Mouse (Mus musculus) limb, embryonic 10.5 days (tissue): Measurements from ENCODE around the gene Mta2. TPM values are rescaled to one million over a fixed set of nuclear protein-coding genes. Genes with fewer than 3 reads are reported as not detected.
A peak's percentile ranks its signal among the peaks of the same experiment; 100 is the strongest.

Experiments
- DNase-seq: peaks from one replicate; pipeline ENCODE4 v3.0.0-alpha.2; 2017; ENCODE audit warnings: low spot score
- H3K27ac ChIP-seq: fragments of 300-500 bp; sonication (generic); 2 replicates; pipeline ENCODE4 v1.5.1; 2016; ENCODE audit warnings: mild to moderate bottlenecking
- H3K27me3 ChIP-seq: fragments of 300-500 bp; sonication (generic); 2 replicates; pipeline ENCODE4 v1.6.1; 2016; ENCODE audit warnings: low read depth, mild to moderate bottlenecking; ENCODE audit not compliant: poor library complexity, severe bottlenecking
- H3K36me3 ChIP-seq: fragments of 300-500 bp; sonication (generic); 2 replicates; pipeline ENCODE4 v1.6.1; 2016; ENCODE audit warnings: mild to moderate bottlenecking, moderate library complexity
- H3K4me1 ChIP-seq: fragments of 300-500 bp; sonication (generic); 2 replicates; pipeline ENCODE4 v1.6.1; 2016
- H3K4me3 ChIP-seq: fragments of 300-500 bp; sonication (generic); 2 replicates; pipeline ENCODE4 v1.5.1; 2016; ENCODE audit warnings: mild to moderate bottlenecking, moderate library complexity
- H3K9me3 ChIP-seq: fragments of 300-500 bp; sonication (generic); replicated peaks from 2 replicates; pipeline ENCODE4 v1.6.1; 2016; ENCODE audit warnings: mild to moderate bottlenecking
- WGBS: fragments of 180-500 bp; shearing (Covaris S2); methylation state at CpG from one replicate; pipeline ENCODE4 v1.1.7; 2016; 5-methylcytosine and 5-hydroxymethylcytosine counted together
- polyA plus RNA-seq: library from polyadenylated mRNA; unstranded; fragments of >200 nt; fragmentation: Nextera tagmentation; extraction: Ambion mirVana; gene quantifications from 2 replicates; pipeline ENCODE4 v1.2.1, GENCODE M21; 2016

Mta2 gene
- polyA plus RNA-seq, 1 experiment from 2014 or later: 233 TPM

DNA sequence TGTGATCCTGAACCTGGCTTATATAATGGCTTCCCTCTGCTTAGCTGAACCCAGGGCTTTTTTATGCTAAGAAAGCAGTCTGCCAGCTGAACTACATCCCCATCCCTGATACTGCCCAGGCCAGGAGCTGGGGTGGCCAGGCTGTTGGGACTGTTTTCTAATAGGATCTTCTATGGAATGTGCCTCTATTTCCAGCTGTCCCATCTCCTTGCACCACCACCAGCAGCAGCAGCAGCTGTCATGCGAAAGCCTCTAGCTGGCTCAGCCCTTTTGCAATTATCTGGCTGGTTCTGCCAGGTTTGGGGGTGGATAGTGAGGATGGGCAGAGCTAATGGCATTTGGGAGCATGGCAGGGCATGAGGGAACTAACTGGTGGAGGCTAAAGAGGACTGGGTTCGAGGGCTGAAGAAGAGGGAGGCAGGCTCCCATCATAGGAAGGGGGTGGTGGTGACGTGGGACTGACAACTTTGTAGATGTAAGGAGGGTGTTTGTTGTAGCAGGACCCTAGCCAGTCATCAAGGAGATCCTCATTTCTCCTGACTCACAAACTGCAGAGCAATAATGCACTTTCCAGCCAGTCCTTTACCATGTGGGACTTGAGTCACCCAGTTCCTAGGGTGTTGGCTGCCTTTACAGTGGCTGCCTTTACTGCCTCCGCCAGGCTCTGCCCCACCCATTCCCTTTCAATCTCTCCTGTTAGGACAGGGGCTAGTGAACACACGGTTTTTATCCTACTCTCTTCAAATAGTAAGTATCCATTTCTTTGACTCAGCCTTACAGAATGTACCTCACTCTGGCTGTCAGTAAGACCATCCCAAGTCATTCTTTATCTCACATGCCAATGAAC lies 40.9 kb downstream of the Mta2 start:
- H3K4me3 ChIP-seq: no peak overlapping the region
- no peak overlapping the region for H3K27ac ChIP-seq
- 59% methylated on average over 5 of the region's 5 CpGs for WGBS
- H3K27me3 ChIP-seq: peaks cover 4% of the 10 kb centered on the region
- H3K36me3 ChIP-seq: peaks cover 44% of the 10 kb centered on the region
- H3K9me3 ChIP-seq: no peaks in the 10 kb centered on the region
- H3K4me1 ChIP-seq: peaks cover 19% of the 10 kb centered on the region
- no peak for DNase-seq

DNA sequence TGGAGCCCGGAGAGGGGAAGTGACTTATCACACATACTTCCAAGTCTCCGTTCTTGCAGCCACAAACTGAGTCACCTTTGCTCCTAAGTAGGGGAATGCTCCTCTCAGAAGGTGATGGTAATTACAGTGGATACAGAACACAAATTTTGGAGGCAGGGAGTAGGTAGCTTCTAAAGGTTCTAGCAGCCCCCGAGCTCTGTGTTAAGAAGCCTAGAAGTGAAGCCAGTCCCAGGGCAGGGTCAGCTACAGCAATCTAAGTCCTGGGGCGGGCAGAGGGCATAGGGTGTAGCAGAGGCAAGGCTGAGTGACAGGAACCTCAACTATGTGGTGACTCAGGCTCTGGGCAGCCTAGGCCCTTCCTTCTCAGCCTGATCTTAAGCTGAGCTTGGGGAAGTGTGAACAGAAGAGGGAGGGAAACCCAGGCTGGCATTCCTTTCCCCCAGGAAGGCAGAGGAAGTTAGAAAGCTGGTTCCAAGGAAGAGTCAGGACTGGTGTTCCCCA lies 41.5 kb downstream of the Mta2 start:
- H3K9me3 ChIP-seq: no peaks in the 10 kb centered on the region
- peaks cover 38% of the 10 kb centered on the region for H3K36me3 ChIP-seq
- 40% methylated on average over 4 of the region's 4 CpGs for WGBS
- peaks cover 10% of the 10 kb centered on the region for H3K27me3 ChIP-seq
- no peak overlapping the region for H3K4me3 ChIP-seq
- H3K4me1 ChIP-seq: peaks cover 25% of the 10 kb centered on the region
- DNase-seq: no peak
- 0 out of 2 replicates have a peak overlapping the region, but pooled peaks have one; percentile 8 for H3K27ac ChIP-seq

DNA sequence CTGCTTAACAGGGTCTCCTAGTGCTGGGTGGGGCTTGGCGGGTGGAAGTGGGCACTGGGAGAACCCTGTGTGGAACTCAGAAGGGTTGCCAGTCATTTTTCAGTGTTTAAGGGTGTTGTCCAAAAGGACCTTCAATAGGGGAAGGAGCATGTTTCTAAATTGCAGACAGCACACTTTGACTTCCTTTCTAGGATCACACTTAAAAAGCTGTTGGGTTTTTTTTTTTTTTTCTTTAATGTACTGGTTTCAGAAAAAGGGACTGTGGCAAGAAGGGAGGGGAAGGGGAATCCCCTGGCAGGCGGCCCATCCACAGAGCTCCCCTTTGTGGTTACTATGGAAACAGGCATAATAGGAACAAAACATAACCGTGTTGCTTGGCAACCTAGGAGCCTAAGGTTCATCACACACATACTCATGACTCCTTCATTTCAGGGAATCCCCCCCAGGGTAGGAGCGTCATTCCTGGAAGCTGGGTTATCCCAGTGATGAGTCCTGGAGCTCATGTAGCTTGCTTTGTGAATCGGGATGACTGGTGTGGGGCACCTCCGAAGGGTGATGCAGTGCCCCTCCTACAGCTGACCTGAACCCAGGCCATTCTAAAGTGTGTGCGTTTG lies 42.7 kb downstream of the Mta2 start:
- 0 out of 2 replicates have a peak overlapping the region, but pooled peaks have one; percentile 40 for H3K27ac ChIP-seq
- 31% methylated on average over 7 of the region's 7 CpGs for WGBS
- no peak overlapping the region for H3K4me3 ChIP-seq
- H3K4me1 ChIP-seq: peaks cover 37% of the 10 kb centered on the region
- no peak for DNase-seq
- no peaks in the 10 kb centered on the region for H3K9me3 ChIP-seq
- peaks cover 20% of the 10 kb centered on the region for H3K27me3 ChIP-seq
- peaks cover 26% of the 10 kb centered on the region for H3K36me3 ChIP-seq

DNA sequence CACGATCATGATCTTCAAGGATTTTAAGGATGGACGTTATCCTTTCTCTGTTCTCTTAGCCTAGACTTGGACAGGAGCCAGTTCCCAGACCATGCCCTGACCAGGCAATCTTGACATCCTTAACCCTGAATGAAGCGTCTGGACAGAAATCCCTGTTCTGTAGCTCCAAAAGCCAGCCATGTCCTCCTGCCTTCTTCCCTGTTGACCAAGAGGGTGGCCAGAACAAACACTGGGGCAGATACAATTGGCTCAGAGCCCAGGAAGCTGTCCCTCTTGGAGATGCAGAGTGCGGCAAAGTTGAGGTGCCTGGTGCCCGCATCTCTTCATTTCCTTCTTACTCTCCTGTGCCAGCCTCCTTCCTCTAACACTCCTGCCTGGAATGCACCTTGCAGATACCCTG lies 44.2 kb downstream of the Mta2 start:
- H3K27ac ChIP-seq: no peak overlapping the region

DNA sequence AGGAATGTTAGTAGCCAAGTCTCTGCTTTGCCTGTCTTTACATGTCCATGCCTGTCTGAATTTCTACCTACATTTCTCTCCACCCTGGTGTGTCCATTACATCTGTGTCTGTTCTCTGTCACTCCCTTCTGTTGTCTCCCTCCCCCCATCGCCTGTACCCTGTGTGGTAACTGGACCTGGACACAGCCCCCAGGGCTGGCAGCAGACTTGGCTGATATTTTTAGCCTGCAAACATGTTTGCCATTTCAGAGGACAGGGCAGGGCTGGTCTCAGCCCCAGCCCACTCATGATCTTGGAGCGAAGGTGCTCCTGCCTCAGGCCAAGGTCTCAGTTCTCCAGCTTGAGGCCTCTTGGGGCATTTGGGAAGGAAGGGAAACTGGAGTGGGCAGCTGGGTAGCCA lies 46.1 kb downstream of the Mta2 start:
- H3K4me1 ChIP-seq: peaks cover 68% of the 10 kb centered on the region
- peaks cover 20% of the 10 kb centered on the region for H3K27me3 ChIP-seq
- DNase-seq: no peak
- 0 out of 2 replicates have a peak, but pooled peaks cover under 1% of the 10 kb centered on the region for H3K36me3 ChIP-seq
- 0 out of 2 replicates have a peak overlapping the region, but pooled peaks have one; percentile 10 for H3K27ac ChIP-seq
- H3K4me3 ChIP-seq: 0 out of 2 replicates have a peak overlapping the region, but pooled peaks have one; percentile 75
- WGBS: 42% methylated on average over 2 of the region's 2 CpGs
- no peaks in the 10 kb centered on the region for H3K9me3 ChIP-seq

More for the DNA sequence above, 44.2 kb downstream of the Mta2 start:
- Histone ChIP-seq H3K9me3 (no peaks in the 10 kb centered on the region), H3K36me3 (peaks cover 11% of the 10 kb centered on the region), H3K4me3 (no peak overlapping the region), H3K4me1 (peaks cover 49% of the 10 kb centered on the region), H3K27me3 (peaks cover 20% of the 10 kb centered on the region)
- DNase-seq: no peak
- 83% methylated on average over 5 of the region's 5 CpGs for WGBS

DNA sequence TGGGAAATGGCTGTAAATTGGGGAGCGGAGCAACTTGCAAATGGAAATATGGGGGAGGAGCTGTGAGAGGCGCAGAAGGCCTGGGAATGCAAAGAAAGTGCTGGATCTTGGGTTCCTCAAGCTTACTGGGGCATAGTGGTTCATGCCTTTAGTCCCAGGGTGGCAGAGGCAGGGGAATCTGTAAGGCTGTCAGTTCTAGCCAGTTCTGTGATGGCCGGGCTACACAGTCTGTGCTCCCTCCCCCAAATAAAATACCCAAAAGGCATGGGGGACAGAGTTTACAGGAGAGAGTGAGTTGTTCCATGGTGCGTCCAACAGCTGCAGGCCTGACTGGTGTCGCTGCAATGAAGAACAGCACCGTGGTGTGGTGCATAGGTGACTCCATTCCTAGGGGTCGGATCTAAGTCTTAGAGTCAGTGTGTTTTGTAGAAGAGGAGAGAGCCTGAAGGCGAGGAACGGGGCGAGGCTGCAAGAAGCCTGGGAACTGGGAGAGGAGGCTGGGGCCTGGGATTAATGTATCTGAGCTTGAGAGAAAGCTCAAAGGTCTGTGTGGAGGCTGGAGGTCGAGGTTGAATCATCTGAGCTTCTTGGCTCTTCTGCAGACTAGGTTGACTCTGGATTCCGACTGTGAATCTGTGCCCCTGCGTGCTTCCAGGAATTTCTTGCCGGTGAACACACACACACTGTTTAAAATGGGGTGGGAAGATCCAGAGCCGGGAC lies 46.8 kb downstream of the Mta2 start:
- Histone ChIP-seq H3K4me1 (peaks cover 69% of the 10 kb centered on the region), H3K27me3 (peaks cover 20% of the 10 kb centered on the region), H3K9me3 (no peaks in the 10 kb centered on the region), H3K36me3 (no peaks in the 10 kb centered on the region), H3K27ac (peak overlapping the region; percentile 91), H3K4me3 (peak overlapping the region; percentile 75)
- no peak for DNase-seq
- 9% methylated on average over 15 of the region's 15 CpGs for WGBS

DNA sequence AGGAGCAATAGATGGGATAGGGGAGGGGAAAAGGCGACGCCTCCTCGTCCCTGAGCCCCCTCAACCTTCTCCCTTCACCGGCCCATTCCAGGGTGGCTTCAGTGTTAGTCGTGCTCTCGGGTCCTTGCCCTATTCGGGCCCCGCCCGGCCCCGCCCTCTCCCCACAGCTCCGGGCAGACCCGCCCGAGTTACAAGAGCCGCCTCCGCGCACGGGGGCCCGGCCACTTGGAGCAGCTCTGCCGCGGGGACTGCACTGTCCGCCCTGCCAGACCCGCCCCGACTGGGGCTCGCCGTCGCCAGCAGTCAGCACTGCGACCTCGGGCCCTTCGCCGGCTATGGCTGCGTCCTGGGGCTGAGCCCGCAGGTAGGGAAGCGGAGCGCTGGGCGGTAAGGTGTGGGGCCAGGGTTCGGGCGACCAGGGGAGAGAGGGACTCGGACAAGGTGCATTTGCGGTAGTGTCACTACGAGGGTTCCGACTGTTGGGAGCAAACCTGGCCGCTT lies 47.4 kb downstream of the Mta2 start, which contains the start of gene Ahnak:
Gene Ahnak (plus strand): TSS at position 219 of the 501 bp plus-strand sequence.
- H3K9me3 ChIP-seq: no peaks in the 10 kb centered on the region
- WGBS: under 1% methylated on average over 41 of the region's 42 CpGs
- H3K27me3 ChIP-seq: peaks cover 20% of the 10 kb centered on the region
- DNase-seq: peak; percentile 78
- peak within 1 kb of the TSS; percentile 75 for H3K4me3 ChIP-seq
- H3K4me1 ChIP-seq: peaks cover 65% of the 10 kb centered on the region
- H3K36me3 ChIP-seq: no peaks in the 10 kb centered on the region
- peak within 1 kb of the TSS; percentile 91 for H3K27ac ChIP-seq

DNA sequence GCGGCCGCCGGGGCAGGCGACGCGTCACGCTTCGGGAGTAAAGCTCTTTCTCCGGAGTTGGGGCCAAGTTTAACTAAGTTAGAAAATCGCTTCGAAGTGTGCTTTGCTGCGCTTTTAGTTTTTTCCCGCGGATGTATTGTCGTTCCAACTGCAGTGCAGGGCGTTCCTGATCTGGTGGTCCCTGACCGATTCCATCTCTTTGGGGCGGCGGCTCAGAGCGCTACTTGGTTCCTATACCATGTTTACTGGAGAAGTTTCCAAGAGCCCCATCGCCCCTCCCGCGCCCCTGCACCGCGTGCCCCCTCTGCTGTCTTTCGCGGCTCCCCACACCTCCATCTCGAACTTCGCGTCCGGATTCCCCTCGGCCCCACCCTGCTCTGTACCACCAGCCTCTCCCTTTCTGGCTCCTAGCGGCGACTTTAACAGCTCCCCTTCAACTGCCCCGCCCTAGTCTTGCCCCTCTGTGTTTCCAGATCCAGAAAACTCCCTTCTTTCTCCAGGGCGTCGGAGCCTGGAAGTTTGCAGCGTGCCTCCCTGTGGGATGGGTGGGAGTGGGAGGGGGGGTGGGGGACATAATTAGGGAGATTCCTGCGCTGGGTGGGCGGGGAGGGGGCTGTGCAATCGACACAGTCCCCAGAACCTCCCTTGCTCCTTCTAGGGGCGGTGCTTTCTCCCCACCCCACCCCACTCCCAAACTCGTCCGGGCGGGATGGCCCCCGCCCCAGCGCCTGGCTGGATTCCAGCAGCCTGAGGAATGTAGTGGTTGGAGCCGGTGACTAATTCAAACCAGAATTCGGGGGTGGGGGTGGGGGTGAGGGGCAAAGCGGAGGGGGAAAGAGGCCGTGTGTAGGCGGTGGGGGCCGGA lies 48.1 kb downstream of the Mta2 start:
- Histone ChIP-seq H3K27me3 (peaks cover 20% of the 10 kb centered on the region), H3K4me3 (peak overlapping the region; percentile 75), H3K9me3 (no peaks in the 10 kb centered on the region), H3K4me1 (peaks cover 58% of the 10 kb centered on the region), H3K27ac (peak overlapping the region; percentile 91), H3K36me3 (no peaks in the 10 kb centered on the region)
- DNase-seq: peak; percentile 88
- under 1% methylated on average over 53 of the region's 53 CpGs for WGBS

DNA sequence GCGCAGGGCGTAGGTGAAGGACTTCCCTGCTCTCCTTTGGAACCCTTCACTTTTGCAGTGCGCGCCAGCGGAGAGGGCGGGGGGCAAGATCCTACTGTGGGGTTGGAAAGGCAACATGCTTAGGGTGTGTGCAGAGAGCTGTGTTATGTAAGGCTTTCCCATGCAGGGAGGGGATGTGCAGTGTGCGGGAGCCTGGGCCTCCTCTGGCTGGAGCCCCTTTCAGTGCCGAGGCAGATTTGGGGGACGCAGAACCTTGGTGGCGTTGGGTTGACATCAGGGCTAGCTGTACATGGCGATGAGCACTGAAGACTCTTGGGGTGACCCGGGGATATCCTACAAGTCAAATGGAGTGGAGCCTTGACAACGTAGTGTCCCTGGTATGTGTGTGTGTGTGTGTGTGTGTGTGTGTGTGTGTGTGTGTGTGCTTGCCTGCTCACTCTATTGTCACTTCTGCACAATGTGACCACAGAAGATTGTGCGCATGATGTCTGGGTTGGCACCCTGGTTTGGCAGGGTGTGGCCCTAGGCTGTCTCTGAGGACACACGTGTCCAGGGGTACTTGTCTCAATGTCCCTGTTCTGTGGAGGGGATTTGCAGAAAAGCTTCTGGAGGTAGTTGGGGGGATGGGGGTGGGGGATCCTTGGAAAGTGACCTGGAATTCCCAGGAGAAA lies 48.9 kb downstream of the Mta2 start:
- 19% methylated on average over 15 of the region's 15 CpGs for WGBS
- H3K27ac ChIP-seq: peak overlapping the region; percentile 91
- no peaks in the 10 kb centered on the region for H3K36me3 ChIP-seq
- no peaks in the 10 kb centered on the region for H3K9me3 ChIP-seq
- peaks cover 57% of the 10 kb centered on the region for H3K4me1 ChIP-seq
- no peak for DNase-seq
- peaks cover 20% of the 10 kb centered on the region for H3K27me3 ChIP-seq
- H3K4me3 ChIP-seq: peak overlapping the region; percentile 75

DNA sequence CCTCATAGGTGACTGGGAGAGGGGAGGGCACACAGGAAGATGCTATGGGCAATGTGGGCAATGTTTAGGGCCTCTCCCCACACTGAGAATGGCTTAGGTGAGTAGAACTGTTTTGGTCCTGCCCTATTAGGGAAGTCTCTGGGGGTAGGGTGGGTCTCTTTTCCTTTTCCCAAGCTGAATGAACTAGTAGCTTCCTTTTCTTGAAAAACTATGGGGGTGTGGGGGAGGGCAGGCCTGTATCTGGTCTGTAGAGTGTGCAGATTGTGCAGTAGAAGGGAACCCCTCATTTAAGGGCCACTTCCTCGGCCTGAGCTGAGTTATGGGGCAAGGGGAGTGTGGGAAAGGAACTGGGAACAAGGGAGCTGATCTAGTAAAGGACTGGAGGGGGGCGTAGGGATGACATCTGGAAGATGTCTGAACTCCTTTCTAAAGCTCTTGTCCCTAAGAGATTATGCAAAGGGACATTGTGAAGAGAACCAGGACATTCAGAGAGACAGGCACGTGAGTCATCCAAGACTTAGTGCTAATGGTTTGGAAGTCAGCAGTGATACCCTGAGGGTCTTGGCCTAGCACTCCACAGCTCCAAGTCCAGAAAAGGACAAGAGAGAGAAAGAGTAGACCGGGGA lies 49.7 kb downstream of the Mta2 start:
- Histone ChIP-seq H3K4me3 (peak overlapping the region; percentile 75), H3K27ac (peak overlapping the region; percentile 91), H3K4me1 (peaks cover 57% of the 10 kb centered on the region), H3K9me3 (no peaks in the 10 kb centered on the region), H3K27me3 (peaks cover 20% of the 10 kb centered on the region), H3K36me3 (no peaks in the 10 kb centered on the region)
- 73% methylated on average over 4 of the region's 4 CpGs for WGBS
- no peak for DNase-seq
